Mouse (Mus musculus): ENCODE data around the gene 4921511C20Rik. TPM values are rescaled to one million over a fixed set of nuclear protein-coding genes. Genes with fewer than 3 reads are reported as not detected.

4921511C20Rik gene
- polyA plus RNA-seq (2015; fragmentation: Nextera tagmentation; extraction: Ambion mirVana): not detected in 2 replicates

DNA sequence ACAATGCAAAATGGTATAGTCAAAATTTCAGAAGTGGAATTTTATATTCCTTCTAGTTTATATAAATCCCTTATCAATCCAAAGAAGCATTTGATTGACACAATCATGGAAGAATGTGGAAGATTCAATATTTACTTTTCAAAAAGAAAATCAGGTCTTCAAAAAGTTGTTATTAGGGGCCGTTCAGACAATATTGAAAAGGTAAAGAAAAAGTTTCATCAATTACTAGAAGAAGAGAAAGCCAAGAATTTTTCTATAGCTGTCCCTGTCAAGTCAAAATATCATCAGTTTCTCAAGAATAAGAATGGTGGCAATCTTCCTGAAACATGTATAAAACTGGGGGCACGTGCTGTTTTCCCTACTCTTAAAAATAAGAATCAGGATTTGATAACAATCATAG, at the start of gene 4921511C20Rik:
TSS of gene 4921511C20Rik (plus strand) at position 301 of the 400 bp plus-strand sequence.
- H3K36me3 ChIP-seq: no peaks in the 10 kb centered on the region
- no peaks in the 10 kb centered on the region for H3K27me3 ChIP-seq
- ATAC-seq (ENCODE audit: insufficient number of reproducible peaks, low FRiP score, low TSS enrichment, low read depth): no peak
- 67% methylated on average over 2 of the region's 2 CpGs for WGBS
- H3K9ac ChIP-seq: no peak within 1 kb of the TSS
- H3K4me3 ChIP-seq: no peak within 1 kb of the TSS
- no peak within 1 kb of the TSS for H3K27ac ChIP-seq
- no peaks in the 10 kb centered on the region for H3K4me1 ChIP-seq
- H3K9me3 ChIP-seq: no peaks in the 10 kb centered on the region
- H3K4me2 ChIP-seq: no peak within 1 kb of the TSS

Measured in limb, embryonic 15.5 days (tissue).